Mouse (Mus musculus) C2C12 (cell line): ENCODE results near the gene Nutm1. TPM values are rescaled to one million over a fixed set of nuclear protein-coding genes. Genes with fewer than 3 reads are reported as not detected.

Experiments used
- H3K27me3 ChIP-seq: one replicate; pipeline ENCODE4 v1.6.1; 2011; ENCODE audit not compliant: control insufficient read depth, insufficient read depth, insufficient read length
- H3K36me3 ChIP-seq: one replicate; pipeline ENCODE4 v1.6.1; 2011; ENCODE audit not compliant: control insufficient read depth, insufficient read depth
- H3K4me3 ChIP-seq: one replicate; pipeline ENCODE4 v1.5.1; 2011; ENCODE audit warnings: mild to moderate bottlenecking, control low read depth; ENCODE audit not compliant: poor library complexity, insufficient read depth, severe bottlenecking
- H3K79me2 ChIP-seq: one replicate; pipeline ENCODE4 v1.6.1; 2011; ENCODE audit not compliant: control insufficient read depth, insufficient read depth
- H3K79me3 ChIP-seq: one replicate; pipeline ENCODE4 v1.6.1; 2011; ENCODE audit warnings: low read depth, control low read depth
- H3ac ChIP-seq: one replicate; pipeline ENCODE3; 2011; ENCODE audit warnings: low read depth; ENCODE audit not compliant: control insufficient read depth, insufficient read length
- CEBPB ChIP-seq: IDR thresholded peaks from one replicate; pipeline ENCODE4 v1.6.1; 2011; ENCODE audit warnings: low read depth, mild to moderate bottlenecking, control low read depth, moderate library complexity
- CTCF ChIP-seq: IDR thresholded peaks from one replicate; pipeline ENCODE4 v1.5.1; 2011; ENCODE audit not compliant: control insufficient read depth, insufficient read depth, insufficient read length
- FOSL1 ChIP-seq: IDR thresholded peaks from one replicate; pipeline ENCODE4 v1.8.0; 2011; ENCODE audit warnings: mild to moderate bottlenecking, low read length; ENCODE audit not compliant: poor library complexity, insufficient read depth, severe bottlenecking
- MAX ChIP-seq: IDR thresholded peaks from one replicate; pipeline ENCODE4 v1.6.1; 2011; ENCODE audit warnings: mild to moderate bottlenecking, control low read depth
- MYOD1 ChIP-seq: IDR thresholded peaks from one replicate; pipeline ENCODE4 v1.6.1; 2011; ENCODE audit warnings: low read depth; ENCODE audit not compliant: control insufficient read depth, insufficient read length
- MYOG ChIP-seq: IDR thresholded peaks from one replicate; pipeline ENCODE4 v1.6.1; 2011; ENCODE audit not compliant: control insufficient read depth, insufficient read length; ENCODE audit errors: extremely low read depth
- USF1 ChIP-seq: IDR thresholded peaks from one replicate; pipeline ENCODE4 v1.6.1; 2011; ENCODE audit warnings: low read depth, mild to moderate bottlenecking, control low read depth, moderate library complexity
- polyA plus RNA-seq: library from polyadenylated mRNA; unstranded; fragments of >200 nt; fragmentation: generic; extraction: Trizol; gene quantifications from one replicate; pipeline ENCODE4 v1.2.1, GENCODE M21; 2012; ENCODE audit warnings: missing spikeins

The Nutm1 gene
- polyA plus RNA-seq, 1 experiment: 0.02 TPM

DNA sequence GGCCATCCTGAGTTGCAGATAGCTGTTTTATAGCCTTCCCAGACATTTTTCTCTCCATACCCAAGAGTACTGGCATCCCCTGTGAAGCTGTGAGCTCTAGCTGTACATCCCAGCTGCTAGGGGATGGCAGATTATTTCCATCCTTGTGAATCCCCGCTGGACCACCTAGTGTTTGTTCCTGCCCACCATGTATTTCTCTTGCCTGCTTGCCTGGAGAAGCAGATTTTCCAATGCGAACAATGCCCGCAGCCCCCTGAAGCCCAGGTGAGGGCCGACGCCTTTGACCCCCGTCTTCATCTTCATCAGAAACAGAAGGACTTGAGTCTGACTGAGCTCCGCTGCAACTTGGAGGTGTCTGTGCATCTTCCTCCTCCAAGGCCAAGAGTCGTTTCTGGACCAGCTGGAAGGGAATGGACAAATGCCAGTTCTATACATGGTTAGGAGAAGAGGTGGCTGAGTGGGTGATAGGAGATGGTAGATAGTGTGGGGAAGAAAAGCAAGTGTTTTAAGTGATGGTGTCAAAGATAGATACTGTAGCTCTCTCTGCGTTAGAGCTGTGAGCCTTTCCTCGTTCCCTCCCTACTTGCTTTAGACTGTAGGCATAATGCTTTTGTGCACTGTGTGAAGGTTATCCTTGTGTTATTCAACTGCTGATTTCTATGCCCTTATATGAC lies 9.2 kb downstream of the Nutm1 start:
- Histone ChIP-seq H3K79me3 (no peaks in the 10 kb centered on the region), H3K27me3 (no peaks in the 10 kb centered on the region), H3K36me3 (peaks cover 31% of the 10 kb centered on the region), H3K4me3 (no peak overlapping the region), H3ac (no peak overlapping the region), H3K79me2 (no peaks in the 10 kb centered on the region)
- no peak for TF ChIP-seq CEBPB
- TF ChIP-seq MYOG: no peak
- TF ChIP-seq MAX: no peak
- no peak for TF ChIP-seq USF1
- TF ChIP-seq FOSL1: no peak
- TF ChIP-seq CTCF: no peak
- TF ChIP-seq MYOD1: no peak

DNA sequence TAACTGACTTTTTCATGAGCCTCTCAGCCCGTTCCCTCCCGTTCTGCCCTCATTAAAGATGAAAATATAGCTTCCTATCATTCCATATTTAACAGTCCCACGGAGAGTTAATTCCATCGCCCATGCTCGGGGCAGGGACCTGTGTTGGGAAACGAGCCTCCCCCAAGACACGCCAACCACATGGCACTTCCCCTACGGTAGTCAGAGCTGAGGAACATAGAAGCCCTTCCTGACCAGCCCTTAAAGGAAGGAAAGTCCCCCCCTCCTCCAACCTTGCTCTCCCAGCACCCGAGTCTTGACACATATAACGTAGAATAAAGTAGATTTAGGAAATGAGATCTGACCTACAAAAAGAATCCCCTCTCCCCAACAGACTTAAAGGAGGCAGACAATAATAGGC lies 11.8 kb downstream of the Nutm1 start:
- Histone ChIP-seq H3K36me3 (peaks cover 47% of the 10 kb centered on the region), H3K79me2 (peaks cover 7% of the 10 kb centered on the region), H3K27me3 (no peaks in the 10 kb centered on the region), H3ac (no peak overlapping the region), H3K4me3 (no peak overlapping the region), H3K79me3 (peaks cover under 1% of the 10 kb centered on the region)
- TF ChIP-seq USF1: no peak
- TF ChIP-seq FOSL1: no peak
- TF ChIP-seq MYOG: no peak
- no peak for TF ChIP-seq MAX
- TF ChIP-seq CTCF: no peak
- TF ChIP-seq MYOD1: no peak
- no peak for TF ChIP-seq CEBPB

DNA sequence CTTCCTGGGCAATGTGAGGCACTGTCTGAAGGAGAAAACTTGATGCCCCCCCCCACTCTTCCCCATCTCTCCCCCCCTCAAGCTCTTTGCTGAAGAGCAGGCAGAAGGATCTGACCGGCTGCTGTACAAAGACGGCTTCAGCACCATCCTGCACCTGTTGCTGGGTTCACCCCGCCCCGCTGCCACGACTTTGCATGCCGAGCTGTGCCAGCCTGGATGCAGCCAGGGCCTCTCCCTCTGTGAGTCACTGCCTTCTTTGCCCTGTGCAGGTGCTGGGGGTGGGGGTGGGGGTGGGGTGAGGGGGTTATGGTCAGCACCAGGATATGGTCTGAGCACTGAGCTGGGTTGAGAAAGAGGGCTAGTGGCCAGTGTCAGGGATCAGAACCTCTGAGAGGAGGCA lies 12.9 kb downstream of the Nutm1 start:
- no peak for TF ChIP-seq CTCF
- TF ChIP-seq MYOD1: peak; percentile 71
- peaks cover 8% of the 10 kb centered on the region for H3K79me3 ChIP-seq
- no peak overlapping the region for H3K4me3 ChIP-seq
- no peak overlapping the region for H3ac ChIP-seq
- H3K79me2 ChIP-seq: peaks cover 18% of the 10 kb centered on the region
- peaks cover 51% of the 10 kb centered on the region for H3K36me3 ChIP-seq
- no peaks in the 10 kb centered on the region for H3K27me3 ChIP-seq

DNA sequence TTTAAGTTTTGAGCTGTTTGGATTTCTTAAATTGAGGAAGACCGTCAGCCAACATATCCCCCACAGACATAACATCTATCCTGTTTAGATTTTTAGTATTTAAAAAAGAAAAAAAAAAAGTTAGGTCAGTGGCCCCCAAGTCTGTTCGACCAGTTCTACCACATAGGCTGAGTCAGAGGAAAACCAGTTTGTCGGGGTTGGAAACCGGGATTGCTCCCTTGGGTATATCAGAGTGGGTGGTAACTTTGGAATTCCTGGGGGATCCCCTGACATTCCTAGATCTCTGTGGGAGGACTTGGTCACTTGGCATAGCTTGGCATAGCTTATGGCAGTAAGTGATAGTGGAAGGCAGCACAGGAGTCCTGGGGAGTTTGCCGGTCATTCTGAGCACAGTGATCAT lies 13.8 kb downstream of the Nutm1 start:
- Histone ChIP-seq H3K79me3 (peaks cover 16% of the 10 kb centered on the region), H3K36me3 (peaks cover 51% of the 10 kb centered on the region), H3K4me3 (no peak overlapping the region), H3ac (no peak overlapping the region), H3K27me3 (no peaks in the 10 kb centered on the region), H3K79me2 (peaks cover 27% of the 10 kb centered on the region)
- TF ChIP-seq MYOG (no peak), CTCF (no peak), USF1 (no peak), FOSL1 (no peak), CEBPB (no peak), MAX (no peak), MYOD1 (no peak)

DNA sequence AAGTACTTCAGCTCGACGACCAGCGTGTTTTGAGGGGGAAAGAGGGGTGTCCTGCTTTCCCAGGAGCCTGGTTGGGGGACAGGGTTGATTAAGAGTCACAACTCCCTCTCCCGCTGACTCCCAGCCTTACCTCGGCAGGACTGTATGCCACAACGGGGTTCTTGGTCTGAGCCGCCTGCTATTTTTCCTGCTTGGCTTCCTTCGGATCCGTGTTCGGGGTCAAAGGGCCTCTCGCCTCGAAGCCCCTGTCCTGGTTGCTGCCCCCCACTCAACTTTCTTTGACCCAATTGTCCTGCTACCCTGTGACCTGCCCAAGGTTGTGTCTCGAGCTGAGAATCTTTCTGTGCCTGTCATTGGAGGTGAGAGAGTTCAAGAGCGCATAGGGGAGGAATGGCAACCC lies 17.3 kb downstream of the Nutm1 start:
- Histone ChIP-seq H3K79me2 (peaks cover 34% of the 10 kb centered on the region), H3K36me3 (peaks cover 25% of the 10 kb centered on the region), H3K4me3 (no peak overlapping the region), H3K27me3 (no peaks in the 10 kb centered on the region), H3K79me3 (peaks cover 21% of the 10 kb centered on the region), H3ac (no peak overlapping the region)
- TF ChIP-seq MYOD1 (no peak), FOSL1 (no peak), MYOG (no peak), CEBPB (no peak), MAX (no peak), CTCF (no peak), USF1 (no peak)
